Mouse (Mus musculus) urinary bladder, adult 18-20 months (tissue): ENCODE measurements around the gene Gls.

ENCODE experiments used
- DNase-seq, 2 experiments: peaks; one replicate each; pipeline ENCODE4 v3.0.0; 2022; ENCODE audit warnings: low spot score in 2 of 2, mixed read lengths in 2 of 2

Gls gene

DNA sequence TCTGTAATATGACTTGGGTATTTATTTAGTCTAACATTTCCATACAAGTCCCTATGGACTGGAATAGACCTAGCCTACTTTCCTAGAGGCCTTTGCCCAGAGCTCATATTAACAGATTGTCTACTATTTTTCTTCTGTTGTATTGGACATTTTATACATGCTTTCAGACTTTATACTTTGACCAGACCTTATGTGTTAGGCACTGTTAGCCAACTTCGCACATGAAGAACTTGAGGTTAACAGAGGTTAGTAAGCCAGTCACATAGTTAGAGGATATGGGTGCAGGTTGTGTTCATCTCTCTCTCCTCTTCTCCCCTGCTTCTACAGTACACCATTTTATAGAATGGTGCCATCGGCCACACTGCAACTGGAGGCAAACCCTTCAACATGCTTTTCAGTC lies 75.0 kb downstream of the Gls start:
- no peak for DNase-seq

DNA sequence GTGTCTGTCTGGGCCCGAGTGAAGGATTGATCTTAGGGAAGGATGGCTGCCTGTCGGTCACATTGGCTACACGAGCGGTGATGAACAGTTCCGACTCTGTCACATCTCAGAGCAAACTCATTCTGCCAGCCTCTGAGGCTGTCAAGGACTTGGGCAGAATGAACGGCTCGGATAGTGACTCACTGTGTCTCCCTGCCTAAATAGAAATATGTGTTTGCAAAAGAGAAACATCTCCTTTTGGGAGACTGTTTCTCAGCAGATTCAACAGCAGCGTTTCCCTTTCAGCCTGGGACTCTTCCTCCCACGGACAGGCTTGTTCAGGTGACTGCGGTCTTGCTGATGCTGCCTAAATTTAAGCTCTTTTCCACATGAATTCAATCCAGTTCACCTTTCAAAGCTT lies 76.7 kb downstream of the Gls start:
- no peak for DNase-seq

DNA sequence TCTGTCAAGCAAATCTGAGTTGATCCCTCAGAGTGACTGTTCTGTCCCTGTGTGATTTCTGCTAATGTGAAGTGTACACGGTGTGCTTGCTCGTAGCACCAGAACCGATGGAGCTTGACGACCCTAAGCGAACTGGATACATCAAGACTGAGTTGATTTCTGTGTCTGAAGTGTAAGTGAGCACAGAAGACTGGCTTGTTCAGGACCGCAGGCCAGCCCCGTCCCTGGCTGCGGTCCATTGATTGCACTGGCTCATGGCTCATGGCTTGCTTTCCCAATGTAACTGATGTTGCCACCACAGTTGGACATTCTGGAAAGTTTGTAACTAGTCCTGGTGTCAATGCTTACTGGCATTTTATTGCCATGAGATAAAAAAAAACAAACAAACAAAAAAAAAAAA lies 78.1 kb downstream of the Gls start:
- no peak for DNase-seq

DNA sequence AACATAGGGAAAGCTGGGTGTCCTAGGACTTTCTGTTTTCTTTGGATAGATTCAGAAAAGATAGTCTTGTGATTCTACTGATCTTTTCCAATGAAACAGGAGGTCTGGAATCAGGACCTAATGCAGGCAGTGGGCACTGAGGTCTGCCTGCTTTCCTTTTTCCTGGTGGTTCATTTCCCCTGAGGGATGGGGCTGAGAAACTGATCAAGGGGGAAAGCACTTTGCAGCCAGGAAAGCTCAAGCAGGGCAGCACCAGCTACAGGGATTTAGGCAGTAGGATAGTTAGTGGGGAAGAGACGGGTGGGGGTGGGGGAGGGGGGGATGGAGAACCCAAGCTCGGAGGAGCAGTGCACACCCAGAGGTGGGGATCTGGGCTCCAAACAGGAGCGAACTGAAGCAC lies 80.1 kb downstream of the Gls start:
- no peak for DNase-seq

DNA sequence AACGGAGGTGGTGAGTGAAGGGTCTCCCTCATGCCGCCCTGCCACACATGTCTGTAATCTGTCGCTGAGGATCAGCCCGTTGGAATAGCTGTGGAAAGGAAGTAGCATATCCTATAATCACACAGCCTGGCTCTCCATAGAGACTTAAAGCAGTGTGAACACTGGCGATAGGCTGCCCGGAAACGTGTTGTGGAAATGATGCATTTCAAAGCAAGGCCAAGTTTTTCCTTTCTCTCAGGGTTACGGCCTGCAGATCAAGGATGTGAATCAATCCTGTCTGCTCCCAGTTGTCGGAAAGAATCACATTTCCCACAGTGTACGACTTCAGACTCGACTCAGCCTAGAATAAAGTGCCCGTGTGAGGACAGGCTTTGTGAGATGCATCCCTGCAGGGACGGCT lies 80.7 kb downstream of the Gls start:
- no peak for DNase-seq

DNA sequence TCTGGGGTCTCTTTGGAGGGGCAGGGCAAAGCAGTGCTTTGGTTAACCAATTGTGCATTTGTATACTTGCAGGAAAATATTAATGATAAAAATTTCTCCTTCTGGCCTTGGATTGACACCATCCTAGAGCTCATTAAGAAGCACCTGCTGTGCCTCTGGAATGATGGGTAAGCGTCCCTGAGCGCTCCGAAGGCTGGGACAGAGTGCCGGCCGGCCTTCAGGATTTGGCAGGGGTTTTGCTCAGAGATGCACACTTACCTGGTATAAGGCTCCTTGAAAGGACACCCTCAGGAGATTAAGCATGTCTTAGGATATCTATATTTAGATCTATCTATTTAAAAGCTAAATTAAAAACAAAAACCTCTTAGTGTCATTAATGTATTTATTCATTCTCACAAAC lies 81.9 kb downstream of the Gls start:
- no peak for DNase-seq

DNA sequence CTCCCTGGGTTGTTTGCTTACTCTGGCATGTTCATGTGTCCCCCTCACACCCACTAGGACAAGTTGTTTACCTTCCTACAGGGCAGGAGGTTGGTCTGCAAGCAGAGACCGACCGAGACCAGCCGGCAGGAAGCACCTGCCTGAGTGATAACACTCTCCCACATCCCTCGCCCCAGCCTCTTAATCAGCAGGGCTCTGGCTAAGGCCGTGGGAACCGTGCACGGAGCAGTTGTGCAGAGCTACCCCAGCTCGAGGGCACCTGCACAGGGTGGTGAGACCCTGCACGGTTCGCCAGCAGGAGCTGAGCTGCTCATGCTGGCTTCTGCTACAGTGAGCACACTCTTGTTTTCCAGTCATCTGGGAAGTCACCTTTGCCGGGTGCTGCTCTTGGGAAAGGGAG lies 82.4 kb downstream of the Gls start:
- no peak for DNase-seq

DNA sequence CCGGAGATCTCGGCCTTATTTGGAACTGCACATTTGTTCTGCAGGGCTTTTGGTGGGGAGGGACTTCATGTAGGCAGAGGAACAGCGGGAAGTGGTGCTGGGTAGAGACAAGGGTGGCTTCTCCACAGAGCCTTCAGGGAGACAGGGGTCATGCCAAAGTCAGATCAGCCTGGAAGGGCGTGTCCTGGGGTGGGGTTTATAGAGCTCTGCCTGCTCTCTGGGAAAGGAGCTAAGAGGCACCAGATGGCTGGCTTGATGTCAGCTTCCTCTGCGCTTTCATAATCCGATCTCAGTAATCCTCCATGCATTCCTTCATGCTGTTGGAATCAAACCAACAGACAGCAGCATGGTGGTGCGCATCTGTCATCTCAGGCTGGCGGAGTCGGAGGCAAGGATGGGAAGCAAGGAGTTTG lies 83.1 kb downstream of the Gls start:
- no peak for DNase-seq

DNA sequence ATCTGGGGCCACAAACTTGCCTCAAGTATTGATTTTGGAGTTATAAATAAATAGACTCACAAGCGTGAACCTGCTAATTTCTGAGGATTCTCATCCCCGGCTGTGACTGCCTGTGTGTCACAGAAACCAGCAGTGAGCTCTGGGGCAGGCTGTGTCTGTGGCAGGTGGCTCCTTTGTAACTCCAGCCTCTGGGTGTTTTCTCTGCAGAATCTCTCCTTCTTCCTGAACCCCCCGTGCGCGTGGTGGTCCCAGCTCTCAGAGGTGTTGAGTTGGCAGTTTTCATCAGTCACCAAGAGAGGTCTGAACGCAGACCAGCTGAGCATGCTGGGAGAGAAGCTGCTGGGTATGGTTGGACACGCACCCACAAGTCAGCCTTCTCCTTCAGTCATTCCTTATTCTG lies 84.3 kb downstream of the Gls start:
- no peak for DNase-seq

DNA sequence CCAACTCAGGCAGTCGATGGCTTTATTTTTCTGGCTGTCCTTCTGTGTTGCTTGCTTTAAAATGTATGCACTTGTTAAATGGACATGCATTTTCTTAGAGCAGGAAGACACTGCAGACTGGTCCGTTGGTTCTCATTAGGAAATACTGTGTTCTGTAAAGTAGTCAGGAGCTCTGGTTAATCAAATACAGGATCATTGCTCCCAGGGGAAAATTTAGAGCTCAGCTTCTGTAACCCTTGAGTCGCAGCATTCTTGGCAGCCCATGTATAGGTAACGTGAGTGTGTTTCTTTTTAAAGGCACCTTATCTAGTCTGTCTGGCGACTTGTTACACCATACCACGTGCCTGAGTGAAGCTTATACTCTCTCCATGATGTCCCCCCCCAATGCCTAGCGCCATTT lies 84.9 kb downstream of the Gls start:
- DNase-seq, result no peak

DNA sequence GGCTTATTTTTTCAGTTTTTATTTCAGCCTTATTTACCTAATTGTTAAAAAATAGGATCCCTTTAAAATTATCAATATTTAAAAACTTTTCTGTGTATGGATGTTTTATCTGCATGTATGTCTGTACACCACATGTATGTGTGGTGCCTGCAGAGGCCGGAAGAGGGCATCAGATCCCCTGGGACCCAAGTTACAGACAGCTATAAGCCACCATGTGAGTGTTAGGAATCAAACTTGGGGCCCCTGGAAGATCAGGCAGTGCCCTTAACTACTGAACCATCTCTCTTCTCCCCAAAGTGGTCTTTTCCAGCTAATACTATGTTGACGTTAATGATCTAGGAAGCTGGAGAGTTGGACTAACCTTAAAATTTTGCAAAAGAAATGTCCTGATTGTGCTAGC lies 85.6 kb downstream of the Gls start:
- no peak for DNase-seq

DNA sequence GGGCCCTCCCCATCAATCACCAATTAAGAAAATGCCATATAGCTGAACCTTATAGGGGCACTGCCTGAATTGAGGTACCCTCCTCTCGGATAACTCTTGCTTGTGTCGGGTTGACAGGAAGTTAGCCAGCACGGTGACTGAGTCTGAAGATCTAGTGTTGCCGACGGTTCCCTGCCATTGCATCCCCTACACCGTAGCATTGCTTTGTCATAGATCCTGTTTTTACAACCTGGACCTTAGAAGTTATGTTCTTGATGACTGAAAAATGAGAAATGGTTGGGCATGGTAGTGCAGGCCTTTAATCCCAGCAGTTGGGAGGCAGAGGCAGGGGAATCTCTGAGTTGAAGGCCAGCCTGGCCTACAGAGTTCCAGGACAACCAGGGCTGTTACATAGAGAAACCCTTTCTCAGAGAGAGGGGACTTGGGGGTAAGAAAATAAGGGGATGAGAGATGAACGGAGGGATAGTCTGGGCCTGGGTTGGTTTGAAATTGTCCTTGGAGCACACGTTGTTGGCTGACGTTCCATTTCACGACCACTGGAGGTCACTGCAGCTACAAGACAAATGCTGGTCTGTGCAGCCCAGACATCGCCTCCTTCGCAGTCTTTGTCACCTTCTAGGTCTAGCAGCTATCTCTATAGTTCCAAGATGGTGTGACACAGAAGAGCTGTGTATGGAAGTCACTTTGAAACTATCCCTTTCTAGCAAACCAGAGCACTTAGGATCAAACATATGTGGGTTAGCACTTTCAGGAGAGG lies 86.6 kb downstream of the Gls start:
- no peak for DNase-seq

DNA sequence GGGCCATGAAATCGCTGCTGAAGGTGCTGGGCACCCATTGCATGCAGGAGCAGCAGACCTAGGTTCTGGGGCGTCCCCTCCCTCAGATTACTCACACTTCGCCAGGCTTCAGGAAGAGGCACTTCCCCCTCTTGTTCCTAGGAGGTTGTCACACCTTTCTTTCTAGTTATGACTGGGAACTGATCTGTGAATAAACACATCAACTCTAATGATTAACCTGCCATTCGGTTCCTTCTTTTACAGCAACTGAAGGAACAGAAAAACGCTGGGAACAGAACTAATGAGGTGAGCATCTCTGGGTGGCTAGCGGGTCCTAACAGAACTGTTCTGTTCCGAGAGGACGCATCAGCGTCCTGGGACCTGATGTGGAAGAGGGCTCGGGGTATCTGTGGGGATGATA lies 88.1 kb downstream of the Gls start:
- no peak for DNase-seq

DNA sequence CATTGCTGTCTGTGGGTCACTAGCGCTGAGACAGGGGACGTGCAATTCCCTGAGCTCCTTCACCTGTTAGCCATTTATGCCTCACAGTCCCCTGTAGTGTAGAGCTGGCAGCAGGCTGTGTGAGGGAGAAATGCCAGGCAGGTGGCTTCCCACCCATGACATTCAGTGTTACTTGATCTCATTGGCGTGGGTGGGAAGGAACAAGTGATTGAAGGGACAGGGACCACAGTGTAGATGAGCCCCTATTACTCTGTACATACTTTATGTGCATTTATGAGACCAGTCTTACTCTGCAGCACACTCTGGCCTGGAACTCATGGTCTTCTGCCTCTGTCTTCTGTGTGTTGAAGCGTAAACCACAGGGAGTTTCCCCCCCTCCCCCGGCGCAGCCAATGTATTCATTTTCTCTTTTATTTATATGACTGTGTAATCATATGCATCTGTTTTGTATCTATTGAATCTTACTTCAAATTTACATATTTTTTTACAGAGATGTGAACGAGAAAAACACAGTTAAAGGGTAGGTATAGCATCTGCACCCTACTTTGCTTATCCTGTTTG lies 89.4 kb downstream of the Gls start:
- DNase-seq, result no peak

DNA sequence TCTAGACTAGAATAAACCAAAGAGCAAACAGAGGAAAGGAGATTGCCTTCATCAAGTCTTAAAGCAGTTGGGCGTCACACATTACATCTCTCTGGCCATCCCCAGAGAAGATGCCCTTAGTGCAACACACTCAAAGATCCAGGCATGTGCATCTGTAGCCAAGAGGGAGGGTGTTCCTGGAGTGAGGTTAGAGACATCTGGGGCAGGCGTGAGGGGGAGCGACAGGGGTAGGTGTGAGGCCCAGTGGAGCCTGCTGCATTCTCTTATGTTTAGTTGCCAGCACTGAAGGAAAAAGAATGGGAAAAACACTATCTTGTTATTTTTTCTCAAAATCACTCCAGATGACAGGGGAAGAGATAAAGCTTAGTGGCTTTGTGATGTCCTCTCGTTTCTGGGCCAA lies 89.8 kb downstream of the Gls start:
- no peak for DNase-seq

DNA sequence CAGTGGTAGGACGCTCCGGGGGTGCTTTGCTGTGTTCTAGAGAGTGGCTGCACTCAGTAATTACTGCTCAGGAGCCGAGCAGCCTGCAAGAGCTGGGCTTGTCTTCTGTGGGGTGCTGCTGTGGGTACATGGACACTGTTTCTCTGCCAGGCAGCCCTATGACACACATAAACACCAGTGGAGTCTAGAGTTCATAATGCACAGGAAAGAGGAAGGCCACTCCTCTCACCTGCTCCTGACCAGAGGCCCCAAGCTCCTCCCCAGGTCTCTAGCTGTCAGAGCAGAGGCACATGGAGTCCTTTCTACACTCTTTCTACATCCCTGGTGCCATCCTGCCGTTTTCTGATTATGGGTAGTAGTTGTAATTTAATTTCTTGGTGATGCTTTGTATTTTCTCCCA lies 90.9 kb downstream of the Gls start:
- DNase-seq, result no peak

DNA sequence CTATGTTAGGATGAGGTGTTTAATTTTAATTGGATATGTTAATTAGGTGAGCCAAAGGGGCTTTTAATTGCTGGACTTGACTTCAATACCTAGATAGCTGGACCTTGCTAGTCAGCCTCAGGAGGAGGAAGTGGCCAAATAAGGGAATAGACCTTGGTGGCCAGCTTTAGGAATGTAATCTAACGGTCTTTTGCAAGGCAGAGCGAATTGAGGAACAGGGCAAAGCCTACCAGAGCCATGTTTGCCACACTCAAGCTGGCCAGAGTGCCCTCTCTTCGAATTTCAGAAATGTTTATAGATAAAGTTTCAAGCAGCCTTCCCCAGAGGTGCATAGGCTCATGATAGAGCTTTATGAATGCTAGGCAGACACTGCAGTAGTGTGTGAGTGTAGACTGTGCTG lies 91.5 kb downstream of the Gls start:
- DNase-seq, result no peak

DNA sequence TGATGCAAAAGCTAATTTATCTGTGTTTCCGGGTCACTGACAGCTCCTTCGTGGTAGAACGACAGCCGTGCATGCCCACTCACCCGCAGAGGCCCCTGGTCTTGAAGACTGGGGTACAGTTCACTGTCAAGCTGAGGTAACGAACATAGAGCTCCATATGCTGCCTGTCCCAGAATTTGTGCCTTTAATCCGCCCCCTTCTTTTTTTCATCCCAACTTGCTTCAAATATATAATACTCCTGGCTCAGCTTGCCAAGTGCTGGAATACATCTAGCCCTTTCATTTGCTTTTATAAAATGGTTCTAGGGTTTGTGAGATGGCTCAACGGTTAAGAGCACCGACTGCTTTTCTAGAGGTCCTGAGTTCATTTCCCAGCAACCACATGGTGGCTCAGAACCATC lies 92.5 kb downstream of the Gls start:
- DNase-seq, result no peak

DNA sequence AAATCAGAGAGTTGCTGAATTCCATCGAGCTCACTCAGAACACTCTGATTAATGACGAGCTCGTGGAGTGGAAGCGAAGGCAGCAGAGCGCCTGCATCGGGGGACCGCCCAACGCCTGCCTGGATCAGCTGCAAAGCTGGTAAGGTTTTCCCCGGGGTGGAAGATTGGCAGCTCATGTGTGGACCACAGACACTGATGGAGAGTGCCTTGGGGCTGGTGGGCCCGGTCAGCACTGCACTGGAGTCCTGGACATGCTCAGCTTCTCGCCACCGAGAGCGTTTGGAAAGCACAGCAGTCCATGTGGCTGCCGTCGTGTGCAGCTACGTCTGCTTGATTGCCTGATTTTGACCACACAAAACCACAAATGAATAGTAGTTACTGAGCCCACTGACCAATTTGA lies 95.7 kb downstream of the Gls start:
- no peak for DNase-seq

DNA sequence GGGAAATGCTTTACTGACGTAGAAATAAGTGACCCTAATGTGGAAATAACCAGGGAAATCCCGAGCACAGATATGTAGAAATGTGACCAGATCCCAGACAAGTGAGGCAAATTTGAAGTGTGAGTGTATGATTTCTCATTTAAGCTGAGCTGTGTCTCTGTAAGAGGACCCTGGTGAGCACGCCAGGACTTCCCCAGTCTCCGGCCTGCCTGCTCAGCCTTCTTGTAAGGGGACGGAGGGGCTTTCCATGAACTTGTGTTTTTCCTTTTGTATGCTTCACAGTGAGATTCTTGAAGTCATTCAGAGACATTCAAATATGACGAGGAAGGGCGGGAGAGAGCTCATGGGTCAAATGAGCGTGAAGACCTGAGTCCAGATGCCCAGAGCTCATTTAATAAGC lies 99.8 kb downstream of the Gls start:
- no peak for DNase-seq

DNA sequence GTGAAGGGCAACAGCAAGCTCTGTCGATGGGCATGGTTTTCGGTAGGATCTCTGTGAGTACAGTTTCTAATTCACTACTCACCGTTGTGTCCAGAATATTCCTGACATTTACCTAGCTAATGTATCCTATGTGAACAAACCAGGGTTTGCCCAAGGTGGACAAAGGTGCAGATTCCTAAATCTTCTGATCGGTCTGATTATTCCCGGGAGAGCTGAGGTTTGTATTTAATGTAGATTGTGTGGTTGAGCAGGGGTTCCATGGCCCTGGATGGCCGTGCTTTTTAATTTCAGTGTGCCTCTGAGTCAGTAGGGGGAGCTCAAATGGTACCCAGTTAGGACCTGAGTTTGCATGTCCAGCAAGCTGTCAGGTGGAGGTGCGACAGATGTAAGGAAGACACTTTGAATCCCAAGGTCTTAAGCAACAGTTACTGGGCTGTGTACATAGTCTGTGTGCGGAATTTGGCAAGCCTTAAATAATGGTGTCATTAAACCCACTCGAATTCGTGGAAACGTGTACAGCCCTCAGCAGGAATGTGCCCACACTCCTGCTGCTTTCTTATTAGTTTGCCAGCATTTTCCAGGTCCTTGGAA lies 101.2 kb downstream of the Gls start:
- DNase-seq, result no peak

DNA sequence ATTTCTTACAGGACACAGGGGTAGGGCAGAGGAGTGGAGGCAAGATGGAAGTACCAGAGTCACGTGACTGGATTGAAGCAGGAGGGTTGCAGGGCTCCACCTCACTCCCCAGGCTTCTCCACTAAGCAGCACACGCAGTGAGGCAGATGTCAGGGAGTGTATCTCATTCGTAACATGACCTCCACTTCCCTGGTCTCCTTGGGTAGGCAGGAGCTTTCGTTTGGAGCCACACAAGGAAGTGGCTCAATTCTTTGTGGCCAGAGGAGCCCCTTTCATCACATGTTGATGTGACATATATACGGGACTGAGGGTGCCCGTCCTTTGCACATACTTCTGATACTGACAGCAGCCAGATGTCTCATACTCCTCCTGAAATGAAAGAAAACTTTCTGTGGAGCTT lies 103.2 kb downstream of the Gls start:
- no peak for DNase-seq

DNA sequence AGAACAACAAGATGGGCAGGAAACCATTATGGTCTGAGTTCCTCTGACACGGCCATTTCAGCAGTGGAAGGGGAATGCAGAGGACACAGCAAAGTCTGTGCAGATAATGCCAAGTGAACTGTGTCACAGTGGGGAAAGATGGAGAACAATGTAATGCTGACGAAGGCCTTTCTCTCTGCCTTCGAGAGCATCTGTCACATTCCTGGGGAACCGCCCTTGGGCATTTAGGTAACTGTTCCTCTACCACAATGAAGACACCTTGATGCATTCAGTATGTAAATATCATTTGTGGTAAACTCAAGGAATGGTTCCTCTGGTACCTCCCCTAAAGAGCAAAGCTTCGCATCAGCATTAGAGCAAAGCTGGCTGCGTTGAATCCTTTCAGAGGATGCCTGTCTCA lies 105.7 kb downstream of the Gls start:
- no peak for DNase-seq

DNA sequence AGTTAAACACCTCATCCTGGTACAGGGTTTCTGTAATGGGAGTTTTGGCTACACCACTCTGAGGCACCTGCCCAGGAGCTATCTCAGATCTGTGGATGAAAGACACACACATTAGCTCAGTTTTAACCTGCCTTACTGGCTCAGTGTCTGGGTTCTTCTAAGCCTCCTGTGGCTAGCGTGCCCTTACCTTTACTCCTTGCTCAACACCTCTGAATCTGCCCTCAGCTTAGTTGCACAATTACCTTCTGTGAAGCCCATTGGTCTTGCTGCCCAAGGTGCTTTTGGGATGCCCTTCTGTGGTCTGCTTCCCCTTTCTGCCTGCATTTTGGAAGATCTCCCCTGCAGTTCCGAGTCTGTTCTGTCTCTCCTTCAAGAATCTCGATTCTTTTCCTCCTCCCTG lies 108.2 kb downstream of the Gls start:
- no peak for DNase-seq
